Mouse (Mus musculus) erythroblast, embryonic 14.5 days (primary cell): ENCODE data around the gene Fcna.

Experiments used
- GATA1 ChIP-seq: IDR thresholded peaks from 2 replicates; pipeline ENCODE4 v1.6.1; 2012; ENCODE audit warnings: low read length, inconsistent platforms, mixed read lengths
- TAL1 ChIP-seq: IDR thresholded peaks from 3 replicates; pipeline ENCODE4 v1.6.1; 2012; ENCODE audit warnings: low read length, inconsistent platforms, mixed read lengths

- TF ChIP-seq GATA1 = no peak
- no peak for TF ChIP-seq TAL1
Measured at GRCm38 (mm10) chr2:25581294-25581864, 46.5 kb downstream of the Fcna start, which contains the start of gene Ajm1.
